Mouse (Mus musculus) heart, adult 2 months (tissue): ENCODE data around the gene Slc39a9. TPM values are rescaled to one million over a fixed set of nuclear protein-coding genes. Genes with fewer than 3 reads are reported as not detected.

Source experiments
- DNase-seq, 2 experiments: peaks; one replicate each; pipeline ENCODE4 v3.0.0; 2021
- H3K27ac ChIP-seq: fragments of 200-600 bp; 2 replicates; pipeline ENCODE4 v1.8.1; 2022
- H3K27me3 ChIP-seq: fragments of 200-500 bp; 2 replicates; pipeline ENCODE4 v1.6.1; 2012; ENCODE audit warnings: mild to moderate bottlenecking, low read length, inconsistent platforms, mixed read lengths; ENCODE audit not compliant: control insufficient read depth, insufficient read depth
- H3K36me3 ChIP-seq: fragments of 200-500 bp; 2 replicates; pipeline ENCODE4 v1.6.1; 2012; ENCODE audit warnings: low read length, inconsistent platforms; ENCODE audit not compliant: control insufficient read depth, insufficient read depth
- H3K4me1 ChIP-seq: fragments of 200-500 bp; 2 replicates; pipeline ENCODE4 v1.6.1; 2011; ENCODE audit warnings: low read length; ENCODE audit not compliant: control insufficient read depth, insufficient read depth
- H3K4me3 ChIP-seq: fragments of 200-600 bp; 2 replicates; pipeline ENCODE4 v1.8.1; 2022
- H3K79me2 ChIP-seq: fragments of 200-500 bp; replicated peaks from 2 replicates; pipeline ENCODE4 v1.6.1; 2012; ENCODE audit warnings: mild to moderate bottlenecking, inconsistent platforms, low read length, moderate library complexity, mixed read lengths; ENCODE audit not compliant: control insufficient read depth, insufficient read depth
- H3K9ac ChIP-seq: fragments of 200-500 bp; 2 replicates; pipeline ENCODE4 v1.6.1; 2012; ENCODE audit warnings: low read depth, mild to moderate bottlenecking, control low read depth, inconsistent platforms, low read length, mixed read lengths
- CTCF ChIP-seq: fragments of 200-600 bp; IDR thresholded peaks from 2 replicates; pipeline ENCODE4 v1.8.1; 2022; ENCODE audit warnings: antibody characterized with exemption, mild to moderate bottlenecking, moderate library complexity
- EP300 ChIP-seq: fragments of 200-500 bp; IDR thresholded peaks from 2 replicates; pipeline ENCODE4 v1.6.1; 2011; ENCODE audit warnings: low read depth, low read length, control low read depth; ENCODE audit not compliant: insufficient read depth
- POLR2A ChIP-seq: fragments of 200-500 bp; IDR thresholded peaks from 2 replicates; pipeline ENCODE4 v1.6.1; 2011; ENCODE audit warnings: mild to moderate bottlenecking, low read depth, low read length, control low read depth; ENCODE audit not compliant: insufficient read depth
- WGBS: fragments of 180-500 bp; shearing (Covaris S2); methylation state at CpG from one replicate; pipeline ENCODE4 v1.1.7; 2018; 5-methylcytosine and 5-hydroxymethylcytosine counted together
- intact Hi-C: fragments of 180-260 bp; cut with DNase I; formaldehyde crosslinking; loops from one replicate; pipeline ENCODE4 v1.15.1; 2025
- polyA plus RNA-seq: library from polyadenylated mRNA; depleted of rRNA; stranded (reverse); fragments of >200 nt; gene quantifications from 2 replicates; pipeline ENCODE4 v1.2.3, GENCODE M21; 2012
- total RNA-seq, 2 experiments: library from RNA; stranded (reverse); gene quantifications; 2 replicates each; pipeline ENCODE4 v1.2.3; 2021

Slc39a9 gene
- total and polyA plus RNA-seq, 3 experiments: 15.6 to 18.1 (median 17.4) TPM

DNA sequence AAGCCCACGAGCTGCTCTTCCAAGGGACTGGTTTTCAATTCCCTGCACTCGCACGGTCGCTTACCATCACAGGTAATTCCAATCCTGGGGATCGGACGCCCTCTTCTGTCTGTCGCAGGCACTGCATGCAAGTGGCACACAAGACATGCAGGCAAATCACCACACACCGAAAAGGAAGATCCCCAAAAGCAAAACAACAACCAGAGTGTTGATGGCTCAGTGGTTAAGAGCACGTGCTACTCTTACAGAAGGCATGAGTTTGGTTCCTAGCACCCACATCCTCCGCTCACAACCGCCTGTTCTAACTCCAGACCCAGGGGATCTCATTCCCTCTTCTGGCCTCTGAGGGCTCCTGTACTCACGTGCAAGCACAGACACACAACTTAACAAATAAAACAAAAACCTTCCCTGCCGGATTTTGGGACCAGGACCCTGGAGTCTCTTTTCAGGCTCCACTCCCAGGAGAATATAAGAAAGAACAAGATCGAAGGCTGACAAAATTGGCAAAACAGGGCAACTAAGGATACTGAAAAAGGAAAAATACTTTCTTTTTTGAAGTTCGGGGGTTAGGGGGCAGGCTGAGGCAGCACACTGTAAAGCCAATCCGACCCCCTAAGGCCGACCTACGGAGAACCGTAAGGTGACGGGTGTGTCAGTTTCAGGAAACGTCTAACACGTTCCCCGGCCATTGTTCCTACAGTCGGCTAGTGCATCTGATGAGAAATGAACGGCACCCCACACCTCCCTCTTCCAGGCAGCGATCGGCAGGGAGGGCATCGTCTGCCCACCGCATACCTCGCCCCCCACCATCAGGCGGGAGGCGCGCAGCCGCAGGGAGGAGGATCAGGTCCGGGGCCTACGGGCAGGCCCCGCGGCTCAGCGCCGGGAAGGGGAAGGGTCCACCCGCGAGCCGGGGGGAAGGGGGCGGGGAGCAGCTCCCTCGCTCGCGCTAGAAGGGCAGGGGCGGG is 674 bp upstream of the Slc39a9 start:
- intact Hi-C loops: loop anchor here (10.0 kb wide), 1 partner anchor 1778 kb away; the partner anchor contains the start of genes Atp6v1d and Eif2s1
- H3K27ac ChIP-seq: peak overlapping the region; percentile 95
- H3K4me3 ChIP-seq: peak overlapping the region; percentile 92
- peaks cover 16% of the 10 kb centered on the region for H3K36me3 ChIP-seq
- TF ChIP-seq EP300: no peak
- TF ChIP-seq CTCF: peak; percentile 74
- 4% methylated on average over 45 of the region's 48 CpGs for WGBS
- H3K27me3 ChIP-seq: no peaks in the 10 kb centered on the region
- H3K4me1 ChIP-seq: peaks cover 9% of the 10 kb centered on the region
- peak overlapping the region; percentile 81 for H3K9ac ChIP-seq
- peak; percentile 21 to 54 for DNase-seq
- H3K79me2 ChIP-seq: no peaks in the 10 kb centered on the region; the same call in none of the 2 replicates

DNA sequence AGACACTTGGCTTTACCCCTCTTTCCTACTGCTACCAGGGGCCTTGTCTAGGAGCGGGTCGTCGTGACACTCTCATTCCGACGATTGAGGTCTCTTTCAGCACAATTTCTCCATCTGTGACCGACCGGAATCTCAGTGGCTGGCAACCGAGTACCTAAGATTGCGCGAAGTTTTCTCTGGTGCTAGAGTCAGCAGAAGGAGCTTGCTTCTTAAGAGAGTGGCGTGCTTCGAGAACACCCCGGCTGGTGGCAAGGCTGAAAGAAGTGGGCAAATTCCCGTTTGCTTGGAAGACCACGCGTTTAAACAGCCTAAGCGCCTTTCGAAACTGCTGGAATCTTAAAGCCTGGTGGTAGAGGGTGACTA is 804 bp downstream of the Slc39a9 start:
- TF ChIP-seq POLR2A (no peak), CTCF (no peak), EP300 (no peak)
- DNase-seq: no peak
- Histone ChIP-seq H3K27me3 (no peaks in the 10 kb centered on the region), H3K27ac (peak overlapping the region; percentile 95), H3K4me1 (peaks cover 12% of the 10 kb centered on the region), H3K9ac (peak overlapping the region; percentile 78), H3K4me3 (peak overlapping the region; percentile 92), H3K36me3 (peaks cover 16% of the 10 kb centered on the region), H3K79me2 (peaks cover 5% of the 10 kb centered on the region)
- intact Hi-C loops: loop anchor here (10.0 kb wide), 1 partner anchor 1780 kb away; the partner anchor contains the start of genes Atp6v1d and Eif2s1
- WGBS: 5% methylated on average over 18 of the region's 18 CpGs

DNA sequence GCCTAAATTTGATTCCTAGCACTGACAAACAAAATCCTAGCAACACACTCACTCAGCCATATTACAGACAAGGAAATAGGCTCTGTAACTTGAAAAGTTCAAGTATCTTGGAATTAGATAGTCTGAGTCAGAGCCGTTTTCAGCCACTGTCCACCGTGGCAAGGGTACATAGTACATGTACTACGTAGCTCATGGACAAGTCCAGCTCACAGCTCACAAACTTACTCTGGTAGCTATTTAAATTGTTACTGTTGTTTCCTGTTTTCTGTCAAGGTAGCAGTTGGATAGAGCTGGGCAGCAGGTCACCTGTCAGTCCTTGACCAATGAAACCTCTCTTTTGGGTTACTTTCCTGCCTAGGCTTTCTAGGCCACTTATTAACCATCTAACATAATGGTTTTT is 2.7 kb downstream of the Slc39a9 start:
- no peak for DNase-seq
- Histone ChIP-seq H3K4me3 (no peak overlapping the region), H3K4me1 (peaks cover 12% of the 10 kb centered on the region), H3K27ac (no peak overlapping the region), H3K27me3 (no peaks in the 10 kb centered on the region), H3K79me2 (peaks cover 5% of the 10 kb centered on the region), H3K36me3 (peaks cover 16% of the 10 kb centered on the region), H3K9ac (no peak overlapping the region)
- intact Hi-C loops: loop anchor here (10.0 kb wide), 1 partner anchor 1782 kb away; the partner anchor contains the start of genes Atp6v1d and Eif2s1
- TF ChIP-seq CTCF (no peak), EP300 (no peak), POLR2A (no peak)
- 84% methylated on average over 3 of the region's 3 CpGs for WGBS

DNA sequence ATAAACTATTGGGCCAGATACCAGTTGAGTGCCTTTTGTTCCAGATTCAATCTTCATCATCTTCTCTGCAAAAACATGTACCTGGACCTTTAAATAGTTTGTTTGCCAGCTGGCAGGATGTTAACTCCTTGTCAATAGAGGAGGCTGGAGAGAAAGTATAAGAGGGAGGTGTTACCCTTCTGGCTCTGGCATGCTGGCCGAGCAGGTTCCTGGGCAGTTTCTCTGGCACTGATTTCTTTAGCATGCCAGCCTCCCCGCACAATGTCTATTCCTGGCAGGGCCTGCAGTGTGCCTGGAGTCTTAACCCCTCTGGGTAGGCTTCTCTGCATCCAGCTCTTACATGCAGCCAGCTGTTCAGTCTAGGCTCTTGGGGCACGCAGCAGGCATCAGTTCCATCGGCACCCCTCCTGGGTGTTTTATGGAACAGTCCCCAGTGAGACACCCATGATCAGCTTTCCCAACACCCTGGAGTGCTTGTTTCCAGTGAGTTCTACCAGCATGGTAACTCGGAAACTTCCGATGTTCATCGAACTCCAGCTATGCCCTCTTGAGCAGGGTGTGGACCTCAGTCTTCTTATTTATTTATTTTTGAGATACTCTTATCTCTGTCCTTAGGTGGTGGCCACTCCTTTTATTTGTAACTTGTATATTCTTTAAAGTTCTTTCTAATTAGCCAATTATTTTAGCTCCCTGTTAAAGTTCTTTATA is 10.4 kb downstream of the Slc39a9 start:
- WGBS: 53% methylated on average over 7 of the region's 7 CpGs
- no peak overlapping the region for H3K9ac ChIP-seq

DNA sequence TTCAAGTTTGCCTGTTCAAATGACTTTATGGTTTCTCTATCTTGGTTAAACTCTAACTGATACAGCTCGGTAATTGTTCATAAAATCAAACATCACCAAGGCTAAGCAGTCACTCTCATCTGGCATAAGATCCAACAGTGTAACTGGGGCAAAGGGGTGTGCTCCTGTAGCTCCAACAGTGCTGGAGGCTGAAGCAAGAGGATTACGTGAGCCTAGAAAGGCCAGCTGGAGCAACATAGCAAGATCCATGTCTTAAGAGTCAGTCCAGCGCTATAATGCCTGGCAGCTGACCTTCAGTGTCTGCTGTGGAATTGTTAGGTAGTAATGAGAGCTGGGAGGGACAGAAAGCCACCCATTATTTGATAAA is 11.0 kb downstream of the Slc39a9 start:
- intact Hi-C loops: no loop called here
- Histone ChIP-seq H3K9ac (no peak overlapping the region), H3K79me2 (peaks cover 11% of the 10 kb centered on the region), H3K36me3 (no peaks in the 10 kb centered on the region), H3K4me1 (no peaks in the 10 kb centered on the region; the same call in none of the 2 replicates), H3K27ac (no peak overlapping the region), H3K27me3 (no peaks in the 10 kb centered on the region), H3K4me3 (no peak overlapping the region)
- peak in 1 of 2 experiments; percentile 8 for DNase-seq
- TF ChIP-seq CTCF (no peak), POLR2A (no peak), EP300 (no peak)
- 56% methylated on average over 3 of the region's 3 CpGs for WGBS

More for the DNA sequence above, 10.4 kb downstream of the Slc39a9 start:
- no peaks in the 10 kb centered on the region for H3K36me3 ChIP-seq
- H3K27ac ChIP-seq: peak overlapping the region; percentile 33; the same call in 1 of the 2 replicates
- H3K27me3 ChIP-seq: no peaks in the 10 kb centered on the region
- H3K79me2 ChIP-seq: peaks cover 11% of the 10 kb centered on the region
- TF ChIP-seq POLR2A (no peak), CTCF (no peak), EP300 (no peak)
- no peaks in the 10 kb centered on the region; the same call in none of the 2 replicates for H3K4me1 ChIP-seq
- DNase-seq: peak; percentile 42 to 65
- intact Hi-C loops: no loop called here
- no peak overlapping the region for H3K4me3 ChIP-seq
